Mouse (Mus musculus) gastrocnemius, postnatal 36 days (tissue): ENCODE data around the gene Kcnh1. TPM values are rescaled to one million over a fixed set of nuclear protein-coding genes. Genes with fewer than 3 reads are reported as not detected.

Experiments
- DNase-seq, 2 experiments: peaks; one replicate each; pipeline ENCODE4 v3.0.0; 2022
- intact Hi-C: fragments of 180-260 bp; cut with DNase I; formaldehyde crosslinking; loops from one replicate; pipeline ENCODE4 v1.15.1; 2025
- total RNA-seq, 2 experiments: library from RNA; stranded (reverse); gene quantifications; 2 replicates each; pipeline ENCODE4 v1.2.3; 2021

The Kcnh1 gene
- total RNA-seq, 2 experiments from 2014 or later: not detected

- intact Hi-C loops: no loop called here
- no peak for DNase-seq
Observed at GRCm38 (mm10) chr1:192313571-192313972, 123.0 kb downstream of the Kcnh1 start.

DNA sequence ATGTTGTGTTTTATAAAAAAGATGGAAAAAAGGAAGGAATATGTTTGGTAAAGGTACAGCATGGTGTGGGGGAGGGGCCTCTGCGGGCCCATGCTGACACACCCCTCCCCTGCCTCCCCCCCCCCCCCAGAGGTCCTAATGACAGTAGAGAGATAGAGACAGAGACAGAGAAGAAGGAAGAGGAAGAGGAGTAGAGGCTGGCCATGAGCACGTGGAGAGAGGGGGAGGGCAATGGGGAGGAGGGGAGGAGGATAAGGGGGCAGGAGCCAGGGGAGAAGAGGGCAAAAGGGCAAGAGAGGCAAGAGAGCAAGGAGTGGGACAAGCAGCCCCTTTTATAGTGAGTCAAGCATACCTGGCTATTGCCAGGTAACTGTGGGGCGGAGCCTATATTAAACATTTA, 123.5 kb downstream of the Kcnh1 start:
- intact Hi-C loops: no loop called here
- no peak for DNase-seq

DNA sequence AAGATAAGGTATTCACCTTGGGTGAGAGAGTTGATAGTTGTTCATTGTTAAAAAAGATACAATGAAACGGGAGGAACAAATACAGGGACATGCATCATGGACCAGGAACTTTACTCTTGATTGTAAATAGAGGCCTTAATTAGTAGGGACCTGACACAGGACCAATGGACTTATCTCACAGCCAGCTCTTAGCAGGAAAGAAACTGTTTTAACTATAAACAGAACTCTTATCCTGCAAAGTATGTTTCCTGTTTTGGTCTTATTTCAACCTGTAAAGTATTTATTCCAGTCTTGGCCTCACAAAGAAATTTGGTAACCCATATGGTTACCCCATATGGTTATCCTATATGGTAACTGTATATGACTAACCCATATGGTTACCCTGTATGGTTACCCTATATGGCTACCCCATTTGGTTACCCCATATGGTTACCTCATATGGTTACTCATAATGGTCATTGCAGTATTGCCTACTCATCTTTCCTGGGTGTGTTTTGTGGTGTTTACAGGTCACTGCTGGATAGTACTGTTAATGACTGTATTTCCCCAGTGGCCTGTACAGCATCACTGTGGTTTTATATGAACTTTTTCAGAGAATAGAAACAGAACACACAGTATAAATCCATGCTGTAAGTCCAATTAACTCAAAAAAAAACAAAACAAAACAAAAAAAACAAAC, 125.0 kb downstream of the Kcnh1 start:
- no peak for DNase-seq
- intact Hi-C loops: no loop called here

DNA sequence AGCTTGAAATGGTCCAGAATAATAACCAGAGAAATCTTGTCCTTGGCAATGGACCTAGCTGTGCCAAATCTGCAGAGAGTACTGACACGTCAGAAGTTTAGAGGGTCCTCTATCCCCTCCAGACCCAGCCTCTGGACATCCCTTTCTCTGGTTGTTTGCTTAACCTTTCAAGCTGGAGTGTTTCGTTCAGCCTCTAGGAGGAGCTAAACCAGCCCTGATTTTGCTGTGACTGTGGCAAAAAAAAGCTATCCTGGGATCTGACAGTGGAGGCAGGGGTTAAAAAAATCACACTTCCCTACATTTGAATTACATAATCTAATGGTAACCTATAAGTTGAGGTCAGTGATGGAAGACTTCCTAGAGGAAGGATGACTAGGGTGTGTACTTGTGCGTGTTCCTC, 133.6 kb downstream of the Kcnh1 start:
- intact Hi-C loops: no loop called here
- DNase-seq: no peak

DNA sequence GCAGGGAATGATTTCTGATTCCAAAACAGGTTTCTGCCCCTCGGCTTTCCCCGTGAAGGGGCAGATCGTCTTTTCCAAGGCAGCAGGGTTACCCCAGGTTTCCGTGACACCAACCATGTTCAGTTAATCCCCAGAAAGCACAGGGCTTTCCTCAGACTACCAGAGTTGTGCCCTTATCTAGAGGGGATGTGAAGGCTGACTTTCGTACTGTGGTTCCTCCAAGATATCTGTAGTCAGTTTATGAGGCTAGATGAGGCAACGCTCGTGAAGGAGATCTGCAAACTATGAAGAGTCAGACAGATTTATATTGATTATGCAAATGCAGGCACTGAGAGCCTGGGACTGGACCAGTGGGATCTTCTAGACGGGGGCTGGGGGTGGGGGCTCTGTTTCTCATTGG, 136.5 kb downstream of the Kcnh1 start:
- intact Hi-C loops: no loop called here
- no peak for DNase-seq

DNA sequence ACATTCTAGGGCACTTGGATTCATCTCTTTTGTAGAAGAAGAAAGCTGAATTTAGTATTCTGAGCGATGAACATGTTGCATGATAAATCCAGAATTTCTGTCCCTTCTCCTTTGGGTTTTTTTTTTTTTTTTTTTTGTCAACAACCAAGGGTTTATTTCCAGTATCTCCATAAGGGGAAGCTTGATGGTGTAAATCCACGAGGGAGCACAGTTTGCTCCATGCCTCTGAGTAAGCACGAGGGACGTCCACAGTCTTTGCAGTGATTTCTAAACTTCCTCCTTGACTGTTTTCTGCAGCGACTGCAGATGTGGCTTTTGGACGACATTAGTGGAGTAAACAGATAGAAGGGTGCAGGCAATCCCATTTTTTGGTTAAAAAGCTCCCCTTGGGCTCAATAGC, 140.6 kb downstream of the Kcnh1 start:
- no peak for DNase-seq
- intact Hi-C loops: no loop called here

GRCm38 (mm10) chr1:192336029-192336428, 145.5 kb downstream of the Kcnh1 start:
- intact Hi-C loops: no loop called here
- no peak for DNase-seq

DNA sequence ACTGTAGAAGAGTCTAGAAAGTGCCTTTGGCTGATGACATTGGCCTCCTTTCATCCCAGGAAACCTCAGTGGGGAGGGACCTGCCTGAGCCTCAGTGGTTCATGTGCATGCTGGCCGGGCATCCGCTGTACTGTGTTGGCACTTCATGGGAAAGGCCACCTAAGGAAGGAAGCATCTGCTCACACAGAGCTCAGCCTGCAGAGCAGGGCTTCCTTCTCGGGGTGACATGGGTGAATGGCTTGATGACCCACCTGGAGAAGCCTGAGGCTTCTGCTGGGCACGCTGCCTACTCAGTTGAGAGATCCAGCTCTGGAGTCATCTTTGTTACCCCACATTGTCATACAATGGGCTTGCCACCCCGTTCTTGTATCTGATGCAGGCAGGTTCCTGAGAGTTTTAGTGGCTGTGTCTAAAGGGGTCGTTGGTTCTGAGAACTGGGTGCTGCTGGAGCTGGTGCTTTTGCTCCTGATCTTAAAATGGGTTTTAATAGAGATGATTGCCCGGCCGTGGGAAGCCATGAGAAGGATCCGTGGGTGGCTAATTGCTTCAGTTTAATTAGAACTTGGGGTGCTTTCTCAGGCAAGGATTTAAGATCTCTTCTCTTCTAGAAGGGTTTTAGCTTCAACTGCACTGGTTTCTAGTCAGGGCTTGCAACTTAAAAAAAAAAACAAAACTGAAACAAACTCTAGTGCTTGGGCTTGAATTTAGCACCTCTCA, 148.9 kb downstream of the Kcnh1 start:
- no peak for DNase-seq
- intact Hi-C loops: no loop called here

- no peak for DNase-seq
- intact Hi-C loops: no loop called here
Observed at GRCm38 (mm10) chr1:192341774-192342173, 151.2 kb downstream of the Kcnh1 start.

GRCm38 (mm10) chr1:192343996-192344395, 153.4 kb downstream of the Kcnh1 start:
- intact Hi-C loops: no loop called here
- DNase-seq: no peak

GRCm38 (mm10) chr1:192347327-192347726, 156.8 kb downstream of the Kcnh1 start:
- intact Hi-C loops: no loop called here
- DNase-seq: no peak

DNA sequence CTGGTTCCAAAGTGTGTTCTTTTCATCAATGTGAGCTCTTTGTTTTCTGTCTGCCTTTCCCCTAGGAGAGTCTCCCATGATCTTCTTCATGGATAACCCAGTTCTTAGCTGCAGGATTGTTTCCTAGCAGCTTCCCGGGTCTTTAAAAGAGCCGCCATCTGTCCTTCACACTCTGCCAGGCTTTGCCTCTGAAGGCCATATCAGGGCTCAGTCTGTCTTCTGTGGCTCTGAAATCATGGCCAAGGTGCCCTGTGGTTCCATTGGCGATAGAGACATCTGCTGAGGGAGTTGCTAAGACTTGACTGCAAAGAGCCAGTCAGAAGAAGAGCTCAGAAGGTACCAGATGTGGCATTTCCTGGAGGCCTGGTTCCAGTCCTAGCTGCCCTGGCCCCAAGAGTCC, 165.7 kb downstream of the Kcnh1 start:
- no peak for DNase-seq
- intact Hi-C loops: no loop called here

DNA sequence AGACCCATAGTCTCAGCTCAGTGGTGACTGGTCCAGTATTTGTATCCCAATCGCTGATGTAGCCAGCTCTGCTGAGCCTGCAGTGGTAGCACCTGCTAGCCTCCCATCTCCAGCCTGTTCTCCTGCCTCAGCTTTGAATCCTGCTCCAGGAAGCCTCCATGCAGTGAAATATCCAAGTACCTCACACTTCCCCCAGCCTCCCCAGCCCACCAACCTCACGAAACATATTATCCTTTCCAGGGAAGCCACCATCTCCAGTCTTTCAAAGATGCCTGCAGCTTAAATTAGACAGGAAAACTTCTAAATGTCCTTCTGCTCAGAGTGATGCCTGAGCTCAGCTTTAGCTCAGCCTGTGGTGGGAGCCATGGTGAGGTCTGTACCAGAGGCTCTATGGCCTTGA, 168.6 kb downstream of the Kcnh1 start:
- DNase-seq: no peak
- intact Hi-C loops: no loop called here

DNA sequence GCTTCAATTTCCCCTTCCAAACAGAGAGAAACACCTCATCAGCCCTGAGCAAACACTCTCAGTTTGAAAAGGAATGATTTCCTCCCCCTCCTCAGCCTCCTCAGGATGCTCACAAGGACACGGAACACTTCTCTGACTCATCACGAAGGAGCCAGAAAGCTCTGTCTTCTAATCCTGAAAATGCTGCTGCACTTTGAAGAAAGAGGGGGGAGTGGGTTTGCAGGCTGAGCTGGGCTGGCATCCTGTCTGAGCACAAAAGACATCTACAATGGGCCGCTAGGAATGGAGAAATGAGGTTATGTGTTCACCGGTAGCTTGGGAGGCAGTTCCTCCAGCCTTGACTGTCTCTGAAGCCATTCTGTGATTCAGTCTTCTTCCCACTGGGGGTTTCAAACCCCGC, 177.8 kb downstream of the Kcnh1 start:
- intact Hi-C loops: no loop called here
- DNase-seq: no peak

- no peak for DNase-seq
- intact Hi-C loops: no loop called here
Observed at GRCm38 (mm10) chr1:192371943-192372614, 181.5 kb downstream of the Kcnh1 start.

DNA sequence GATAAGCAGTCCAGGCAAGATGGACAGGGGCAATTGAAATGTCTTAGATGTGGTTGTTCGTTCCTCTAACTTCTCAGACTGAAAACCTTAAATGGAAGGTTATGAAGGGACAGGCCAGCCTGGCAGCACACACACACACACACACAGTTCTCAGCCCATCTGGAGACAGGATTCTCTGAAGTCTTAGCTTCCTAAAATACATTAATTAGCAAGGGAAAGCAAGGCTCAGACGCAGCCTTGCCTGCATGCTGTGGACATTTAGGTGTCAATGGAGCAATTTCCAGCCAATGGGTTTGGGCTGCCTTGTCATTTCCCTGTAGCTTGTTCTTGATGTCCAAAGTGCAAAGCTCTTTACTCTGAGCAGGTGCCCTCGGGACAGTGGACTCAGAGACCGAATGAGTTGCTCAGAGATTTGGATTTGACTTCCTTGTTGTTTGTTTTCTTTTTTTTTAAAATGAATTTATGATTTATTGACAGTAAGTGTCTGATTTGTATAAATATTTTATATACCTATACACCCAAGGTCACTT, 188.0 kb downstream of the Kcnh1 start:
- intact Hi-C loops: no loop called here
- DNase-seq: no peak

GRCm38 (mm10) chr1:192380596-192381041, 190.0 kb downstream of the Kcnh1 start:
- intact Hi-C loops: no loop called here
- no peak for DNase-seq

DNA sequence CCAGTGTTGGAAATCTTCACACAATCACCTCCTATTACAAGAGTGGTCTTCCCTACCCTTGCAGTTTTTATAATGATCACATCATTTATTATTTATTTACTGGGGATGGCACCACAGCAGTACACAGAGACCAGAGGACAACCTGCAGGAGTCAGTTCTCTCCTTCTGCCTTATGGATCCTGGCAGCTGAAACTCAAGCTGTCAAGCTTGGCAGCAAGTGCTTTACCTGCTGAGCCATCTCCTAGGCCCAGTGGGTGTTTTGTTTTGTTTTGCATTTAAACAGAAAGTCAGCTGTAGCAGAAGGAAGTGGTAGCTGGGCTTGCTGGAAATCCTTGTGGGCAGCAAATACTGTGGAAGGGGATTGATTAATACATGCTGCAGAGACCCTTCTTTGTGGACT, 197.1 kb downstream of the Kcnh1 start:
- intact Hi-C loops: no loop called here
- no peak for DNase-seq

DNA sequence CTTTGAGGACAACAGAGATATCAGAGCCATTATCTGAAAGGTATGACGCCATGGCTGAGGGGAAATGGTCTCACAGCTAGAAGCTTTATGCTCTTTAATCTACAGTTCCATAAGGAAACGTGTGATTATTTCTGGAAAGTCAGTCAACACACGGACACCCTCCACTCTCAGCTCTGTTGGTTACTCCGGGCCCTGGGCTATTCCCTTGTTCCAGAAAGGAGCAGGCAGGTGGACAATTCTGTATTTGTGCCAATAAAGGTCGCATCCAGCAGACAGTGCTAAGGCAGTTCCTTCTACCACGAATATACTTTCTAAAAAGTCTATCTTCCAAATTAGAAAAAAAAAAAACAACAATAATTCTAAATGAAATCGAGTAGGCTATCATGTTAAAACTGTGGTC, 200.5 kb downstream of the Kcnh1 start:
- intact Hi-C loops: no loop called here
- no peak for DNase-seq

- no peak for DNase-seq
- intact Hi-C loops: no loop called here
Observed at GRCm38 (mm10) chr1:192392232-192392631, 201.7 kb downstream of the Kcnh1 start.

DNA sequence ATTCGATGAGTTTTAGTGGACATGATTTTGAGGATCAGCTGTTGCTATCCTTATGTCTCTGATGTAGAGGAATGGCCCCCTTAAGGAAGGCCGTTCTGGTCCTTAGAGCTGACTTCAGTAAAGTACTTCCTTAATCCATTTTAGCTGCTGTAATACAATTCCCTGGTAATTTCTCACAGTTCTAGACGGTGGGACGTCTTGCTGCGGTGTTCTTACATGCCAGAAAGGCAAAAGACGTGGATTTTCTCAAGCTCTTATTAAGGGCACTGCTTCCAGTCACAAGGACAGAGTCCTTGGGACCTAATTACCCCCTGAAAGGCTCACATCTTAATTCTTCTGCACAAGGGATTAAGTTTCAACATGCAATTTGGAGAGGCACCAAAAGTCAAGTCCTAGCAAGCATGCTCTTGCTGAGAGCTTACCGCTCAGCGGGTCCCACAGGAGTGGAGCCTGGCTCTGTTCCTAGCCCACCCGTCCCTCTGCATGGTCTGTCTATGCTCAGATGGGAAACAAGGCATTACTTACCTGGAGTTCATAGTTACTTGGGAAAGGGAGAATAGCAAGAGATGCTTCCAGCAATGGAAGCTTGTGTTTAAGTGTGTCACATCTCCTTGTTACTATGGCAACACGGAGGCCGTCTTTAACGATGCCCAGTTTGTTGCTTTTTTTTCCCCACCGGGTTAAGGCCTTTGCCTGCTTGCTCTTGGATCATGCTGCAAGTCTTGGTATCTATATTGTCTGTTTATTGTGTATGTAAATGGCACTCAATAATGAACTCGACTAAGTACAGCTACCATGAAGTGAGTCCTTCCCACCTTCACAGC, 209.3 kb downstream of the Kcnh1 start:
- DNase-seq: no peak
- intact Hi-C loops: no loop called here
